Mouse (Mus musculus) naive thymus-derived CD4-positive, alpha-beta T cell, adult 2 months (primary cell): ENCODE data around the gene Glipr2.

ENCODE experiments used
- DNase-seq: peaks from one replicate; pipeline ENCODE4 v3.0.0-alpha.2; 2011; ENCODE audit warnings: low read depth

Glipr2 gene

GRCm38 (mm10) chr4:43970393-43971330 is 13.5 kb downstream of the Glipr2 start:
- peak; percentile 66 for DNase-seq

DNA sequence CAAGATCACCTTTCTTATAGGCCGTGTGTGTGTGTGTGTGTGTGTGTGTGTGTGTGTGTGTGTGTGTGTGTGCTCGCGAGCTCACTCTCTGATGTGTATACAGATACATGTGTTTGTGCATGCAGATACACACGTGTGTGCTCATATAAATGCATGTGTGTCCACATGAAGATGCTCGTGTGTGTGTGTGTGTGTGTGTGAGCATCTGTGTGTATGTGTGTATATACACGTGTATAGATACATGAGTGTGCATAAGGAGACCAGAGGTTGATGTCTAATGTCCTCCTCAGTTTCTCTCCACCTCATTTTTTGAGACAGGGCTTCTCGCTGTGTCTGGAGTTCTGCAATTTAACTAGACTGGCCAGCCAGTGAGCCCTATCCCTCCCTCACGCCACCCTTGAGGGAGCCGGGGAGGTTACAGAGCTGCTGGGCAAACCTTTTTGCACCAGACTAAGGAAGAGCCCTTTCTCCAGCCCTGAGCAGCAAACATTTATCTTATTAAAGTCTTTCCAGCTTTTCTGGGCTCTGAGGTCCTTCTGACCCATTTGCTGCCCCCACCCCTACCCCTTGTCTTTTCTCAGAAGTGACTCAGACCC is 14.4 kb downstream of the Glipr2 start:
- peak; percentile 54 for DNase-seq

DNA sequence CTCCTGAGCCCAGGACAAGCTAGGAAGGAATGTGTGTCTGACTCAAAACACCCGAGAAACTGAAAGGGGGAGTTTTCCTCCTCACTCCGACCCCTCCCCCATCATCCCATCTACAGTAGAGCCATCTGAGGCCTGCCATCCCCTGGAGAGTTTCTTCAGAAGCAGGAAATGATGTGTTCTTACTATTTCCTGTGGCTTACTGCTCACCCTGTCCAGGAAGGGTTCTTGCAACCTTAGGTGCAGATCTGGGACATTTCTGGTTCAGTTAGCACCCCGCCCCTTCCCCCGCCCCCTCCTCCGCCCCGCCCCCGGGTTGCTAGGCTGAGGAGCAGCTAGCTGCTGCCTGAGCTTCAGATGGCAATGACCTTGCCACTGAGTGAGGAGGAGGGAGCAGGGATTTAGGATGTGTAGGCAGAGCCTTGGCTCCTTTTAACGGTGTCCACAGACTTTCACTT is 15.0 kb downstream of the Glipr2 start:
- DNase-seq: peak; percentile 84

GRCm38 (mm10) chr4:43973526-43973981 is 16.4 kb downstream of the Glipr2 start:
- DNase-seq: peak; percentile 78

GRCm38 (mm10) chr4:43974914-43975616 is 17.9 kb downstream of the Glipr2 start:
- no peak for DNase-seq

DNA sequence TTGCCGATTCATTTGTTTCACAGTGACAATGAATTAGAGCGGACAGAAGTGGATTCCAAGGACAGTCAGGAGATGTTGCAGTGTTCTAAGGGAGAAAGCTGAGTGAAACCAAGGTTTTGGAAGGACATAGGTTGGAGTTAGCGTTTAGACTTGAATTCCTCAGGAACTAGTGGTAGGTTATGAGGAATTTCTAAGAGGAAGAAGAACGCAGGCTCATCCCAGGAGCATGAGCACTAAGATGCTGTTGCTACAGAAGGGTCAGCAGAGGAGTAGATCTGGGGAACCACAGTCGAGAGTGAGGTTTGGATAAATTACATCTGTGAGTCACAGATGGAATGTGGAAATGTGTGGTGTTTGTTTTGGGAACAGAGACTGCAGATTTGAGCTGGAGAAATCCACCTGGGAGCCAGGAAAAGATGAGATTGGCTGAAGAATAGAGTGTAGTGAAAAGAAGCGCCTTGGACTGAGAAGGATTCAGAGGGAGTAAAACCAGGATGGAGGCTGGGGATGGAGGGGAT is 19.1 kb downstream of the Glipr2 start:
- no peak for DNase-seq

GRCm38 (mm10) chr4:43978521-43979443 is 21.6 kb downstream of the Glipr2 start:
- DNase-seq: no peak

DNA sequence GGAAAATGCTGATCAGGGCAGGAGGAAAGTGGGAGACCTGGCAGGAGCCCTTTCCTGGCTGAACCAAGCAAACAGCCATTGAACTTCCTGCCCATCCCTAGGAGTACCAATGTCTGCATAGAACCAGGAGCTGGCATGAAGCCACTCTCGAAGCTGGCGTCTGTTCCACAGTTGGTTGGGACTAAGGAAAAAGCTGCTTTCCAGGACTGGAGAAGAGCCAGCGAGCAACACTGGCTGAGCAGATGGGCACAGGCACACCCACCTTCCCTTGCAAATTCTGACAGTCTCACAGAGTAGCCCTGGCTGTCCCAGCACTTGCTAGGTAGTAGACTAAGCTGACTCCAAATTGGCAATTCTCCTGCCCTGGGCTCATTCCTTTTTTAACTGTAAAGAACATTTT is 22.5 kb downstream of the Glipr2 start:
- no peak for DNase-seq

DNA sequence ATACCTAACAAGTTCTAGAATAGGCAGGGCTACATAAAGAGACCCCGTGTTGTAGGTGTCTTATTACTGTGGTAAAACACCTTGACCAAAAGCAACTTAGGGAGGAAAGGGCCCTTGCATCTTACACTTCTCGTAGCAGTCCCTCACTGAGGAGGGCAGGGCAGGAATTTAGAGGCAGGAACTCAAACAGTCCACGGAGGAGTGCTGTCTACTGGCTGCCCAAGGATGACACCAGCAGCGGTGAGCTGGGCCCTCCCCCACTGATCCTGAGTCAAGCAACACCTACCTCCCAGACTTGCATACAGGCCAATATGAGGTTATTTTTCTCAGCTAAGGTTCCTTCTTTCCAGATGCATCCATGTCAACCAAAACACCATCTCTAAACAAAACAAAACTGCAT is 23.0 kb downstream of the Glipr2 start:
- DNase-seq: no peak

GRCm38 (mm10) chr4:43980846-43981245 is 23.6 kb downstream of the Glipr2 start:
- DNase-seq: no peak

DNA sequence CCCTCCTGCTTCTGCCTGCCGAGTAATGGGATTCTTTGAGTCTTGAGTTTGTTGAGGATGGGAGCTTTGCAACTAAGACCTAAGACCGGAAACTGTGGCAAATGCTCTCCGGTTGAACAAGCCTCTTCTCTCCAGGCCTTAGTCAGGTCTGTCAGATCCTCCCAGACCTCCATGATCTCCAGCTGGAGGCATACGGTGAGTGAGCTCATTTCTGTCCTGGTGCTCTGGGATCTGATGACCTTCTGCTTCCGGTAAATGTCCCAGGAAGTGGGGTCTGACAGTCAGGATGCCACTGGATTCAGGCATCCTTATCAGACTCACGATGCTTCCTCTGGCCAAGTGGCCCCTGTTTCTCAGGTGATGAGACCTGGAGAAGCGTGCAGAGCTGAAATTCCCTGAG is 24.1 kb downstream of the Glipr2 start:
- DNase-seq: no peak

- DNase-seq: peak; percentile 96
Observed at GRCm38 (mm10) chr4:43982053-43982732, 25.0 kb downstream of the Glipr2 start.

DNA sequence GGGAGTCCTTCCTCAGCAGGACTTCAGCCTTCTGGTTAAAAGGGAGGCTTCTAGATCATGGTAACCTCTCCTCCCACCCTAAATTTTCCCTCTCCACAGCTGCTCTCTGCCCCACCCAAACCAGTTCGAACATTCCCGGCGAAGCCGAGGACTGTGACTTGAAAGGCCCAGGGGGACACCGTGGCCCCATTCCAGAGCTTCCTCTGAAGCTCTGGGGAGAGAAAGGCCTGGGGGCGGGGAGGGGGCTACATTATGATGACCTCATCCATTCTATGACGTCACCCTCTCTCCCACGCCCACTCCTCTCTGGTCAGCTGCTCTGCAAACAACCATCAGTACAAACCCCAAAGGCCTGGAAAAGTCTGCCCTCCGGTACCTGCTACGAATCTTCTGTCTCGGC is 26.0 kb downstream of the Glipr2 start, which contains the start of gene Ccin:
Gene Ccin, plus strand, starts transcription at position 303 of the 400 bp plus-strand sequence.
- DNase-seq: no peak

DNA sequence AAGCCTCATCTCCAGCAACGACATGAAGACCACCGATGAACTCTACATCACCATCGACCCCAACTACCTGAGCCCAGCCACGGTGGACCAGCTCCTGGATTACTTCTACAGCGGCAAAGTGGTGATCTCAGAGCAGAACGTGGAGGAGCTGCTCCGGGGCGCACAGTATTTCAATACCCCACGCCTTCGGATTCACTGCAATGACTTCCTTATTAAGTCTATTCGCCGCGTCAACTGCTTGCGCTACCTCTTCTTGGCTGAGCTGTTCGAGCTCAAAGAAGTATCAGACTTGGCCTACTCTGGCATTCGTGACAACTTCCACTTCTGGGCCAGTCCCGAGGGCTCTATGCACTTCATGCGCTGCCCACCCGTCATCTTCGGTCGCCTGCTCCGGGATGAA is 26.6 kb downstream of the Glipr2 start:
- DNase-seq: no peak

DNA sequence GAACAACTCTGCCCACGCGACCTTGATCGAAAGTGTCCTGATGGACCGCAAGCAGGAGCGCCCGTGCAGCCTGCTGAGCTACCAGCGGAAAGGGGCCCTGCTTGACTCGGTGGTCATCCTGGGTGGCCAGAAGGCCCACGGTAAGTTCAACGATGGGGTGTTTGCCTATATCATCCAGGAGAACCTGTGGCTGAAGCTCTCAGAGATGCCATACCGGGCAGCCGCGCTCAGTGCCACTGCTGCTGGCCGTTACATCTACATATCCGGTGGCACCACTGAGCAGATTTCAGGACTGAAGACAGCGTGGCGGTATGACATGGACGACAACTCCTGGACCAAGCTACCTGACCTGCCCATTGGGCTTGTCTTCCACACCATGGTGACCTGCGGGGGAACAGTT is 27.1 kb downstream of the Glipr2 start:
- no peak for DNase-seq

- no peak for DNase-seq
Observed at GRCm38 (mm10) chr4:43988976-43989375, 31.8 kb downstream of the Glipr2 start.

GRCm38 (mm10) chr4:43993072-43993471 is 35.9 kb downstream of the Glipr2 start:
- DNase-seq: no peak

- DNase-seq: no peak
Observed at GRCm38 (mm10) chr4:43994342-43994741, 37.1 kb downstream of the Glipr2 start.

GRCm38 (mm10) chr4:44003622-44004021 is 46.4 kb downstream of the Glipr2 start:
- DNase-seq: no peak

- DNase-seq: no peak
Observed at GRCm38 (mm10) chr4:44004126-44004525, 46.9 kb downstream of the Glipr2 start, which contains the start of gene Clta. Clta (plus strand) TSS chr4:44004452.
